Mouse (Mus musculus) E14TG2a.4 (cell line): ENCODE data around the gene Rexo1.

Source experiments
- CTCF ChIP-seq: conservative IDR thresholded peaks from 2 replicates; pipeline ENCODE4 v1.5.1; 2014; ENCODE audit warnings: low read length
- NANOG ChIP-seq: IDR thresholded peaks from 2 replicates; pipeline ENCODE4 v1.6.1; 2014; ENCODE audit warnings: borderline replicate concordance, low read length, mixed read lengths

DNA sequence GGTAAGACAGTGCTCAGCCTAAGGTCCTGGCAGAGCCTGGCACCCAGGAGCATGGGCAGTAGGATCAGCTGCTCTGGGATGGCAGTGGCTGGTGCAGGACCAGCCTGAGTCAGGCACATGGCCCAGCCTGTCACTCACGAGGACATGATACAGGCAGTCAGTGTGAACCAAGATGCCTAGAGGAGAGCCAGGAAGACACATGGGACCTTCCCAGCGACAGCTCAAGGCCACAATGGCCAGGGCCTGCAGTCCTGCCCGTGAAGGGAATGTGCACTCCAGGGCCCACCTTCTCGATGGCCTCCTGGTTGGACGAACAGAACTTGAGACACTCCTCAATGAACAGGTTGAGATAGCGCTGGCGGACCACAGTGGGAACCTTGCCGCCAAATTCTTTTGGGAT lies 15.8 kb downstream of the Rexo1 start:
- TF ChIP-seq CTCF (no peak), NANOG (no peak)
